Mouse (Mus musculus) limb, embryonic 10.5 days (tissue): Measurements from ENCODE around the gene Mettl26. TPM values are rescaled to one million over a fixed set of nuclear protein-coding genes. Genes with fewer than 3 reads are reported as not detected.
A peak's percentile ranks its signal among the peaks of the same experiment; 100 is the strongest.

Experiments used
- DNase-seq: peaks from one replicate; pipeline ENCODE4 v3.0.0-alpha.2; 2017; ENCODE audit warnings: low spot score
- H3K27ac ChIP-seq: fragments of 300-500 bp; sonication (generic); 2 replicates; pipeline ENCODE4 v1.5.1; 2016; ENCODE audit warnings: mild to moderate bottlenecking
- H3K27me3 ChIP-seq: fragments of 300-500 bp; sonication (generic); 2 replicates; pipeline ENCODE4 v1.6.1; 2016; ENCODE audit warnings: low read depth, mild to moderate bottlenecking; ENCODE audit not compliant: poor library complexity, severe bottlenecking
- H3K36me3 ChIP-seq: fragments of 300-500 bp; sonication (generic); 2 replicates; pipeline ENCODE4 v1.6.1; 2016; ENCODE audit warnings: mild to moderate bottlenecking, moderate library complexity
- H3K4me1 ChIP-seq: fragments of 300-500 bp; sonication (generic); 2 replicates; pipeline ENCODE4 v1.6.1; 2016
- H3K4me3 ChIP-seq: fragments of 300-500 bp; sonication (generic); 2 replicates; pipeline ENCODE4 v1.5.1; 2016; ENCODE audit warnings: mild to moderate bottlenecking, moderate library complexity
- H3K9me3 ChIP-seq: fragments of 300-500 bp; sonication (generic); replicated peaks from 2 replicates; pipeline ENCODE4 v1.6.1; 2016; ENCODE audit warnings: mild to moderate bottlenecking
- WGBS: fragments of 180-500 bp; shearing (Covaris S2); methylation state at CpG from one replicate; pipeline ENCODE4 v1.1.7; 2016; 5-methylcytosine and 5-hydroxymethylcytosine counted together
- polyA plus RNA-seq: library from polyadenylated mRNA; unstranded; fragments of >200 nt; fragmentation: Nextera tagmentation; extraction: Ambion mirVana; gene quantifications from 2 replicates; pipeline ENCODE4 v1.2.1, GENCODE M21; 2016

Gene Mettl26
- polyA plus RNA-seq: 69.3 and 69.6 TPM in 2 replicates

GRCm38 (mm10) chr17:25874721-25875170, at the start of gene Mettl26:
Mettl26 (plus strand) TSS chr17:25875074.
- Histone ChIP-seq H3K9me3 (no peaks in the 10 kb centered on the region), H3K27ac (peak within 1 kb of the TSS; percentile 92), H3K4me1 (peaks cover 54% of the 10 kb centered on the region), H3K27me3 (no peaks in the 10 kb centered on the region), H3K36me3 (peaks cover 31% of the 10 kb centered on the region), H3K4me3 (peak within 1 kb of the TSS; percentile 92)
- peak; percentile 96 for DNase-seq
- under 1% methylated on average over 25 of the region's 25 CpGs for WGBS

- no peak for DNase-seq
- peak overlapping the region; percentile 74 for H3K4me3 ChIP-seq
- H3K27ac ChIP-seq: no peak overlapping the region
- H3K4me1 ChIP-seq: peaks cover 67% of the 10 kb centered on the region
- peaks cover 42% of the 10 kb centered on the region for H3K36me3 ChIP-seq
- H3K9me3 ChIP-seq: no peaks in the 10 kb centered on the region
- 91% methylated on average over 6 of the region's 6 CpGs for WGBS
- peaks cover 23% of the 10 kb centered on the region for H3K27me3 ChIP-seq
Observed at GRCm38 (mm10) chr17:25825311-25825710, 49.6 kb upstream of the Mettl26 start.

DNA sequence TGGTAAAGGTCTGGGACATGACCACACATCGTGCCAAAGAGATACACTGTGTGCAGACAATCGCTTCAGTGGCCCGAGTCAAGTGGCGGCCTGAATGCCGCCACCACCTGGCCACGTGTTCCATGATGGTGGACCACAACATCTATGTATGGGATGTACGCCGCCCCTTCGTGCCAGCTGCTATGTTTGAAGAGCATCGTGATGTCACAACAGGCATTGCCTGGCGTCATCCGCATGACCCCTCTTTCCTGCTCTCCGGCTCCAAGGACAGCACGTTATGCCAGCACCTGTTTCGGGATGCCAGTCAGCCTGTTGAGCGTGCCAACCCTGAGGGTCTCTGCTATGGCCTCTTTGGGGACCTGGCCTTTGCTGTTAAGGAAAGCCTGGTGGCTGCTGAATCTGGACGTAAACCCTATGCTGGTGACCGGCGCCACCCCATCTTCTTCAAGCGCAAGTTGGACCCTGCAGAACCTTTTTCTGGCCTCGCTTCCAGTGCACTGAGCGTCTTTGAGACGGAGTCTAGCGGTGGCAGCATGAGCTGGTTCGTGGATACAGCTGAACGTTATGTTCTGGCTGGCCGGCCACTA, 48.8 kb upstream of the Mettl26 start:
- Histone ChIP-seq H3K36me3 (peaks cover 49% of the 10 kb centered on the region), H3K27me3 (peaks cover 15% of the 10 kb centered on the region), H3K4me1 (peaks cover 75% of the 10 kb centered on the region), H3K27ac (no peak overlapping the region), H3K9me3 (no peaks in the 10 kb centered on the region), H3K4me3 (no peak overlapping the region; the same call in 1 of the 2 replicates)
- DNase-seq: no peak
- 96% methylated on average over 27 of the region's 27 CpGs for WGBS

DNA sequence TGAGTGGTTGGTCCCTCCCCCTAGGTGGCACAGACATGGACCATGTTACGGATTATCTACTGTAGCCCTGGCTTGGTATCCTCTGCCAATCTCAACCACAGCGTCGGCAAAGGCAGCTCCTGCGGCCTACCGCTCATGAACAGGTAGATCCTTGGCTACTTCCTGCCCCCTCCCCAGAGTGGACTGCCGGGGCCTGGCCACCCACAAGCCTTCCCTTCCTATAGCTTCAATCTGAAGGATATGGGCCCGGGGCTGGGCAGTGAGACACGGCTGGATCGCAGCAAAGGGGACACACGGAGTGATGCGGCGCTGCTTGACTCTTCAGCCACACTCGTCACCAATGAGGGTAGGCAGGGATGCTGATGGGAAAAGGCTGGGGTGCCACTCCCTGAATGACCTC, 47.9 kb upstream of the Mettl26 start:
- WGBS: 95% methylated on average over 13 of the region's 13 CpGs
- H3K4me3 ChIP-seq: peak overlapping the region; percentile 9; the same call in 1 of the 2 replicates
- H3K36me3 ChIP-seq: peaks cover 59% of the 10 kb centered on the region

DNA sequence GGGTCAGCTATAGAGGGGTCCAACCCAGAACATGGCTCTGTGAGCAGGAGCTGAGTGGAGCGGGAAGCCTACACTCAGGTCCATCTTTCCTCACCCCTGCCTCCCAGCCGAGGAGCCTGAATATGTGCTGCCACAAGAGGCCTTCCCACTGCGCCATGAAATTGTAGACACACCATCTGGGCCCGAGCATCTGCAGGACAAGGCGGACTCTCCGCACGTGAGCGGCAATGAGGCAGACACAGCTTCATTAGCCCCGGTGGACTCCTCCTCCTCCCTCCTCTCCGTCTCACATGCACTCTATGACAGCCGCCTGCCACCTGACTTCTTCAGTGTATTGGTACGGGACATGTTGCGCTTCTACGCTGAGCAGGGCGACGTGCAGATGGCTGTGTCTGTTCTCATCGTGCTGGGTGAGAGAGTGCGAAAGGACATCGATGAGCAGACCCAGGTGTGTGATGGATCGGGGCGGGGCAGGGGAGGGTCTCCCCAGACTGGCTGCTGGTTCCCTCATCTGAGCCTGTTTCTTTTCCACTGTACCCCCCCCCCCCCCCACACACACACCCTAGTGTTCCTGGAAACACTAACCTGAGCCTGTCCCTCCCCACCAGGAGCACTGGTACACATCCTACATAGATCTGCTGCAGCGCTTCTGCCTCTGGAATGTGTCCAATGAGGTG, 47.2 kb upstream of the Mettl26 start:
- Histone ChIP-seq H3K27ac (0 out of 2 replicates have a peak overlapping the region, but pooled peaks have one; percentile 93), H3K4me3 (peak overlapping the region; percentile 77), H3K27me3 (0 out of 2 replicates have a peak, but pooled peaks cover under 1% of the 10 kb centered on the region), H3K4me1 (peaks cover 88% of the 10 kb centered on the region), H3K9me3 (no peaks in the 10 kb centered on the region), H3K36me3 (peaks cover 60% of the 10 kb centered on the region)
- DNase-seq: no peak
- WGBS: 94% methylated on average over 22 of the region's 22 CpGs

More for the DNA sequence above, 47.9 kb upstream of the Mettl26 start:
- Histone ChIP-seq H3K27me3 (peaks cover 6% of the 10 kb centered on the region; the same call in 1 of the 2 replicates), H3K4me1 (peaks cover 84% of the 10 kb centered on the region), H3K27ac (no peak overlapping the region), H3K9me3 (no peaks in the 10 kb centered on the region)
- no peak for DNase-seq

DNA sequence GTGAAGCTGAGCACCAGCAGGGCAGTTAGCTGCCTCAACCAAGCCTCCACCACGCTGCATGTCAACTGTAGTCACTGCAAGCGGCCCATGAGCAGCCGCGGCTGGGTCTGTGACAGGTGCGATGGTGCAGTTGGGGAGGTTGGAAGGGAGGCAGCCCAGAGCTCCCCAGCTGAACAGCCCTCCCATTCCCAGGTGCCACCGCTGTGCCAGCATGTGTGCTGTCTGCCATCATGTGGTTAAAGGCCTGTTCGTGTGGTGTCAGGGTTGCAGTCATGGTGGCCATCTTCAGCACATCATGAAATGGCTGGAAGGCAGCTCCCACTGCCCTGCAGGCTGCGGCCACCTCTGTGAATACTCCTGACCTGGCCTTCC, 46.7 kb upstream of the Mettl26 start:
- H3K4me1 ChIP-seq: peaks cover 86% of the 10 kb centered on the region
- H3K4me3 ChIP-seq: peak overlapping the region; percentile 77
- no peak for DNase-seq
- peak overlapping the region; percentile 93 for H3K27ac ChIP-seq
- 82% methylated on average over 8 of the region's 8 CpGs for WGBS
- peaks cover 60% of the 10 kb centered on the region for H3K36me3 ChIP-seq
- no peaks in the 10 kb centered on the region for H3K27me3 ChIP-seq
- H3K9me3 ChIP-seq: no peaks in the 10 kb centered on the region

GRCm38 (mm10) chr17:25828712-25829557, 45.9 kb upstream of the Mettl26 start, which contains the start of gene Jmjd8:
Jmjd8 (plus strand) TSS chr17:25828867.
- H3K27ac ChIP-seq: peak within 1 kb of the TSS; percentile 93
- H3K4me1 ChIP-seq: peaks cover 88% of the 10 kb centered on the region
- H3K27me3 ChIP-seq: no peaks in the 10 kb centered on the region
- 2% methylated on average over 32 of the region's 32 CpGs for WGBS
- peaks cover 60% of the 10 kb centered on the region for H3K36me3 ChIP-seq
- no peaks in the 10 kb centered on the region for H3K9me3 ChIP-seq
- peak; percentile 90 for DNase-seq
- peak within 1 kb of the TSS; percentile 77 for H3K4me3 ChIP-seq

- H3K27ac ChIP-seq: peak overlapping the region; percentile 93
- peaks cover 63% of the 10 kb centered on the region for H3K36me3 ChIP-seq
- no peaks in the 10 kb centered on the region for H3K9me3 ChIP-seq
- no peaks in the 10 kb centered on the region for H3K27me3 ChIP-seq
- WGBS: 43% methylated on average over 8 of the region's 8 CpGs
- peaks cover 88% of the 10 kb centered on the region for H3K4me1 ChIP-seq
- no peak for DNase-seq
- H3K4me3 ChIP-seq: peak overlapping the region; percentile 77
Observed at GRCm38 (mm10) chr17:25829558-25830017, 45.3 kb upstream of the Mettl26 start.

DNA sequence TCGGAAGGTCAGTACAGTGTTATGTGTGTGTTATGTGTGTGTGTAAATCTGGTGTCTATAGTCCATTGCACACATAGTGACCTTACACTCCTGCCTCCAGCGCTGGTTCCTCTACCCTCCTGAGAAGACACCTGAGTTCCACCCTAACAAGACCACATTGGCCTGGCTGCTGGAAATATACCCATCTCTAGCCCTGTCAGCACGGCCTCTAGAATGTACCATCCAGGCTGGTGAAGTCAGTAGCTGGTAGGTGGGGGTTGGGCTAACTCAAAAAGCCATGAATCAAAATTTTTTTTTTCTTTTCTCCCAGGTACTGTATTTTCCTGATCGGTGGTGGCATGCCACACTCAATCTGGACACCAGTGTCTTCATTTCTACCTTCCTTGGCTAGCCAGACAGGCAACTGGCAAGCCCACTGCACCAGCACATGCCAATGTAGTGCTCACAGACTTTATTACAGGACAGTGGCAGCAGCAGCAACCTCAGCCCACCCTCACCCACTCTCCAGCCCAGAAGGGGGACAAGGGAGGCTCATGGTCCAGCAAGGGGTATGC, 44.6 kb upstream of the Mettl26 start:
- Histone ChIP-seq H3K27ac (no peak overlapping the region), H3K27me3 (no peaks in the 10 kb centered on the region), H3K4me3 (peak overlapping the region; percentile 77), H3K4me1 (peaks cover 88% of the 10 kb centered on the region), H3K9me3 (no peaks in the 10 kb centered on the region), H3K36me3 (peaks cover 69% of the 10 kb centered on the region)
- DNase-seq: no peak
- 90% methylated on average over 4 of the region's 4 CpGs for WGBS

DNA sequence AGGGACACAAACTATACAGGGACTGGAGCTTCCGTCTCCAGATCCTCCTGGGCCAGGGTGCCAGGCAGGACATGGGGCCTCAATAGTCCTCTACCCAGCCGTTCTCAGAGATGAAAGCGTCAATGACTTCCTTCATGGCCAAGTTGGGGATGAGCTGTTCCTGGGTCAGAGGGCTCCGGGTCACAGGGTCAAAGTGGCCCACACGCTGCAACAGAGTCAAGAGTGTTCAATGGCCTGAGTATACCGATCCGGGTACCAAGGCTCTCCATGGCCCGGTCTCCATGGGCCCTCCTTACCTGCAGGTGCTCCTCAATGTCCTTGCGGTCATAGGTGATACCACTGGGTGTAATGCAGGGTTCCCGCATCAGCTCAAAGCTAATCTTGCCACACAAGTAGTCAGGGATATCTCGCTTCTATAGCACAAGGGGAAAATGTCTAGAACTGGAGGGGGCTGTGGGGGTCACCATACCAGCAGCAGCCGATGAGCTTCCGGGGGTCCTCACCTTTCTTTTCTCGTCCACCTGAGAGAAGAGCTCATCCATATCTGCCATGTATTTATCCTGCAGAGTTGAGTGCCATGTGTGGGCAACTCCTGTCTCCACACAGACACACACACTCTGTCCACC, 44.0 kb upstream of the Mettl26 start:
- Histone ChIP-seq H3K4me3 (peak overlapping the region; percentile 77), H3K27me3 (no peaks in the 10 kb centered on the region), H3K27ac (no peak overlapping the region), H3K9me3 (no peaks in the 10 kb centered on the region), H3K36me3 (peaks cover 69% of the 10 kb centered on the region), H3K4me1 (peaks cover 88% of the 10 kb centered on the region)
- 87% methylated on average over 14 of the region's 14 CpGs for WGBS
- no peak for DNase-seq

DNA sequence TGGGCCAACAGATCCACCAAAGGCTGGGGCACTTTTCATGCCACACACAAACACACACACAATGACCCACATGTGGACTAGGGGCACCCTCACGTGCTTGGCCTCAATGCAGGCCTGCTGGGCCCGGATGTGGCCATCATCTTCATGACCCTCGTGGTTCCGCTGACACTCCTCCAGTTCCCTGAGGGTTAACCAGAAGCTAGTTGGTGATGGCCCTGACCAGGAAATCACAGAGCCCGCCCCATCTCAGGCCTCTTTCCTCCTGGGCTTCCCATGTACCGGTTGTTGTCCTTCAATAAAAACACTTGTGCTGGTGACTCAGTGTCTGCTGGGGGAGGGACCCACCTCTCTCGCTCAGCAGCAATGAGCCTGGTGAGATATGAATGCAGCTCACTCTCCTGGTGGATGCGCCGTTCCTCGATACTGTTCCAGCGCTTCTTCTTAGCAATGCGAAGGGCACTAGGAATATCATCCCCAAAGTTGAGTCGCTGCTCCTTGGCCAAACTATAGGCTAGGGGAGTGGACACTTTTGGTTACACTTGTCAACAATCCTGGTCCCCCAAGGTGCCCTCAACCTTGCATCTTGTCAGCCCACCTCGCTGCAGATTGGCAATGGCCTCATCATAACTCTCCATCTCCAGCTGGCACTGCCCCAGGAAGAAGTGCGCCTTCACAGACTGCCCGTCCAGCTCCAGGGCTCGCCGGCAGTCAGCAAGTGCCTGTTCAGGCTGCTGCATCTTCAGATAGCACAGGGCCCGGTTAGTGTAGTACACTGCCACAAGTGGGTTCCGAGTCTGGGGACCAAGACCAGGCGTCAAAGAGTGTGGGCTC, 43.2 kb upstream of the Mettl26 start:
- no peak for DNase-seq
- H3K27me3 ChIP-seq: no peaks in the 10 kb centered on the region
- H3K4me3 ChIP-seq: peak overlapping the region; percentile 77
- H3K9me3 ChIP-seq: no peaks in the 10 kb centered on the region
- H3K27ac ChIP-seq: peak overlapping the region; percentile 95
- peaks cover 68% of the 10 kb centered on the region for H3K36me3 ChIP-seq
- 66% methylated on average over 21 of the region's 21 CpGs for WGBS
- H3K4me1 ChIP-seq: peaks cover 89% of the 10 kb centered on the region
